Mouse (Mus musculus) testis, adult 2 months (tissue): ENCODE data around the gene Alox12b. TPM values are rescaled to one million over a fixed set of nuclear protein-coding genes. Genes with fewer than 3 reads are reported as not detected.

Experiments used
- H3K27ac ChIP-seq: fragments of 200-500 bp; 2 replicates; pipeline ENCODE4 v1.5.1; 2012; ENCODE audit warnings: low read depth, low read length; ENCODE audit not compliant: control insufficient read depth, insufficient read depth
- H3K27me3 ChIP-seq: fragments of 200-500 bp; 2 replicates; pipeline ENCODE4 v1.6.1; 2012; ENCODE audit warnings: mild to moderate bottlenecking, low read length, moderate library complexity; ENCODE audit not compliant: control insufficient read depth, insufficient read depth
- H3K36me3 ChIP-seq: fragments of 200-500 bp; 2 replicates; pipeline ENCODE4 v1.6.1; 2012; ENCODE audit warnings: mild to moderate bottlenecking, low read length; ENCODE audit not compliant: control insufficient read depth, insufficient read depth
- H3K4me1 ChIP-seq: fragments of 200-500 bp; 2 replicates; pipeline ENCODE4 v1.6.1; 2012; ENCODE audit warnings: low read length; ENCODE audit not compliant: control insufficient read depth, insufficient read depth
- H3K4me3 ChIP-seq: fragments of 200-500 bp; 2 replicates; pipeline ENCODE4 v1.5.1; 2012; ENCODE audit warnings: low read depth, mild to moderate bottlenecking, low read length, moderate library complexity, mixed read lengths; ENCODE audit not compliant: control insufficient read depth
- CTCF ChIP-seq: fragments of 200-500 bp; IDR thresholded peaks from 2 replicates; pipeline ENCODE4 v1.5.1; 2012; ENCODE audit warnings: low read depth, mild to moderate bottlenecking, inconsistent platforms, low read length, moderate library complexity; ENCODE audit not compliant: control insufficient read depth, insufficient read depth, insufficient replicate concordance
- POLR2A ChIP-seq: fragments of 200-500 bp; IDR thresholded peaks from 2 replicates; pipeline ENCODE4 v1.6.1; 2012; ENCODE audit warnings: low read depth, mild to moderate bottlenecking, inconsistent platforms, low read length, moderate library complexity; ENCODE audit not compliant: control insufficient read depth
- polyA plus RNA-seq: library from polyadenylated mRNA; depleted of rRNA; stranded (reverse); fragments of >200 nt; gene quantifications from 2 replicates; pipeline ENCODE4 v1.2.3, GENCODE M21; 2012

Alox12b gene
- polyA plus RNA-seq, 1 experiment, result 0.49 TPM

- Histone ChIP-seq H3K27me3 (no peaks in the 10 kb centered on the region), H3K4me3 (no peak overlapping the region), H3K27ac (no peak overlapping the region), H3K36me3 (no peaks in the 10 kb centered on the region), H3K4me1 (peaks cover 34% of the 10 kb centered on the region)
- no peak for TF ChIP-seq CTCF
- no peak for TF ChIP-seq POLR2A
These were observed 32.3 kb upstream of the Alox12b start for GRCm38 (mm10) chr11:69124498-69124847.

- Histone ChIP-seq H3K4me3 (peak overlapping the region; percentile 59), H3K27me3 (no peaks in the 10 kb centered on the region), H3K27ac (no peak overlapping the region), H3K4me1 (peaks cover 30% of the 10 kb centered on the region), H3K36me3 (no peaks in the 10 kb centered on the region)
- no peak for TF ChIP-seq CTCF
These were observed 31.5 kb upstream of the Alox12b start for GRCm38 (mm10) chr11:69125041-69125851.

GRCm38 (mm10) chr11:69125852-69125918 is 31.1 kb upstream of the Alox12b start, which contains the start of gene Aloxe3:
Aloxe3 (plus strand) TSS chr11:69125896.
- Histone ChIP-seq H3K27ac (no peak within 1 kb of the TSS), H3K4me3 (peak within 1 kb of the TSS; percentile 59), H3K36me3 (no peaks in the 10 kb centered on the region), H3K4me1 (peaks cover 26% of the 10 kb centered on the region), H3K27me3 (no peaks in the 10 kb centered on the region)
- TF ChIP-seq POLR2A (no peak), CTCF (no peak)

GRCm38 (mm10) chr11:69125919-69126705 is 30.7 kb upstream of the Alox12b start:
- Histone ChIP-seq H3K27ac (no peak overlapping the region), H3K4me1 (peaks cover 24% of the 10 kb centered on the region), H3K36me3 (no peaks in the 10 kb centered on the region), H3K27me3 (no peaks in the 10 kb centered on the region), H3K4me3 (peak overlapping the region; percentile 59)
- no peak for TF ChIP-seq POLR2A
- no peak for TF ChIP-seq CTCF

- peaks cover 19% of the 10 kb centered on the region for H3K4me1 ChIP-seq
- TF ChIP-seq CTCF (no peak), POLR2A (no peak)
- no peak overlapping the region for H3K27ac ChIP-seq
- no peak overlapping the region for H3K4me3 ChIP-seq
- no peaks in the 10 kb centered on the region for H3K36me3 ChIP-seq
- no peaks in the 10 kb centered on the region for H3K27me3 ChIP-seq
These were observed 30.1 kb upstream of the Alox12b start for GRCm38 (mm10) chr11:69126706-69127095.

- TF ChIP-seq POLR2A, result no peak
- TF ChIP-seq CTCF, result no peak
These were observed 28.2 kb upstream of the Alox12b start for GRCm38 (mm10) chr11:69128426-69129122.

GRCm38 (mm10) chr11:69133566-69133922 is 23.2 kb upstream of the Alox12b start:
- H3K4me3 ChIP-seq, result no peak overlapping the region
- H3K27me3 ChIP-seq, result no peaks in the 10 kb centered on the region
- H3K4me1 ChIP-seq, result peaks cover 8% of the 10 kb centered on the region
- no peak overlapping the region for H3K27ac ChIP-seq
- TF ChIP-seq POLR2A, result no peak
- TF ChIP-seq CTCF, result no peak
- H3K36me3 ChIP-seq, result no peaks in the 10 kb centered on the region

More at GRCm38 (mm10) chr11:69128426-69129122, 28.2 kb upstream of the Alox12b start:
- H3K27me3 ChIP-seq, result no peaks in the 10 kb centered on the region
- no peak overlapping the region for H3K4me3 ChIP-seq
- no peaks in the 10 kb centered on the region for H3K36me3 ChIP-seq
- H3K27ac ChIP-seq, result no peak overlapping the region
- H3K4me1 ChIP-seq, result peaks cover 13% of the 10 kb centered on the region
